Mouse (Mus musculus) A20 (cell line): ENCODE measurements around the gene Gm9639.
A peak's percentile ranks its signal among the peaks of the same experiment; 100 is the strongest.
"Not testable (repeated sequence)": the region's sequence is repeated elsewhere in the genome, so short reads cannot be mapped to it uniquely, and the experiment has no call there.

Experiments used
- DNase-seq: peaks from one replicate; pipeline ENCODE4 v3.0.0-alpha.2; 2011; ENCODE audit warnings: low read depth, low spot score

Gene Gm9639

DNA sequence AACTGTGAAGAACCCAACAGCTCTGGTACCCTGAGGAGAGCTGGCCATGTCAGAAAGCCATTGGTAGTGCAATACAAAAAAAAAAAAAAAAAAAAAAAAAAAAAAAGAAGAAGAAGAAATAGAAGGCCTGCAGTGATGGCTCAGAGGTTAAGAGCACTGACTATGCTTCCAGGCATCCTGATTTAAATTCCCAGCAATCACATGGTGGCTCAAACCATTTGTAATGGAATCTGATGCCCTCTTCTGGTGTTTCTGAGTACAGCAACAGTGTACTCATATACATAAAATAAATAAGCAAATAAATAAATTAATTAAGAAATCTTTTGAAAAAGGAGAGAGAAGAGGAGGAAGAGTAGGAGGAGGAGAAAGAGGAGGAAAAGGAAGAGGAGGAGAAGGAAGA lies 41.4 kb downstream of the Gm9639 start:
- DNase-seq, result peak; percentile 37

DNA sequence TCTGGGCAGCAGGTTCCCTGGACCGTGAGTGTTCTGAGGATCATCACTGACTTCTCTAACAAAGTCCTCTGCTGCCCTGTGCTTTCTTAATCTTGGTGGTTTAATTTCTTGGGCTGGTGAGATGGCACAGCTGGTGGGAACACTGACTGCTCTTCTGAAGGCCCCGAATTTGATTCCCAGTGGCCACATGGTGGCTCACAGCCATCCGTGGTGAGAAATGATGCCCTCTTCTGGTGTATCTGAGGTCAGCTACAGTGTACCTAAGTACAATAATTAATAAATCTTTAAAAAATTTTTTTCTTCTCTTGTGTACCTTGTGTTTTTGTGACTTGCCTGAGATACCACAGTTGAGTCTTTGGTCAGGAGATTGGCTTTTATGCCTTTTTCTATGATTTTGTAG lies 42.6 kb downstream of the Gm9639 start:
- peak; percentile 39 for DNase-seq

DNA sequence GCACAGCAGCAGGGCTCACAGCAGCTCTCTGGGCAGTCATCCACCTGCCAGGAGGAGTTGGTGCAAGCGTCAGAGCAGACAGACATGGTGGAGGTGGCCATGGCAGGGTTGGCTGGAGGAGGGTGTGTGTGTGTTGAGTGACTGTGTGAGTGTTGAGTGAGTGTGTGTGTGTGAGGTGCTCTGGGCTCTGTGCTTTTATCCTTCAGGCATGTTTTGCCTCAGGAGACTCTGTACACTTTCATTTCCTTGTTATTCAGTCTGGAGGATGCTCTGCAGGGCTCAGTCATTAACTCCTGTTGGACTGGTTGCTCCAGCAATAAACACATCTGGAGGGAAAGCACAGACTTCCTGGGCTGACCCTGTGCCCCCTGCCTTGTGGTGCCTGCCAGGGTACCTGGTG lies 43.6 kb downstream of the Gm9639 start, which contains the start of gene Gm9736:
TSS of gene Gm9736 (minus strand) at position 101 of the 400 bp plus-strand sequence.
- DNase-seq, result not testable (repeated sequence)

DNA sequence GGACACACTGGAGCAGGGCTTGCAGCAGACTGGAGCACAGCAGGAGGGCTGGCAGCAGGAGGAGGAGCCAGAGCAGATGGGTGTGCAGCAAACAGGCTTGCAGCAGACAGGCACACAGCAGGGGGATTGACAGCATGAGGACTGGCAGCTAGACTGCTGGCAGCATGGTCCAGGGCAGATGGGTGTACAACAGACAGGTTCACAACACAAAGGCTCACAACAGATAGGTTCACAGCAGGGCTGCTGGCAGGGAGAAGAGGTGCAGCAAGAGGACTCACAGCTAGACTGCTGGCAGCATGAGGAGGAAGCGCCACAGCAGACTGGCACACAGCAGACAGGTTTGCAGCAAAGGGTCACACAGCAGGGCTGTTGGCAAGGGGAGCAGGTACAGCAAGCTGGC lies 44.2 kb downstream of the Gm9639 start:
- DNase-seq, result not testable (repeated sequence)
